Mouse (Mus musculus) embryo, embryonic 10.5 days (tissue): ENCODE measurements around the gene Tpp2.
A peak's percentile ranks its signal among the peaks of the same experiment; 100 is the strongest.
"Not testable (repeated sequence)": the region's sequence is repeated elsewhere in the genome, so short reads cannot be mapped to it uniquely, and the experiment has no call there.

Experiments
- DNase-seq: peaks from one replicate; pipeline ENCODE4 v3.0.0-alpha.2; 2015; ENCODE audit warnings: low spot score

The Tpp2 gene

DNA sequence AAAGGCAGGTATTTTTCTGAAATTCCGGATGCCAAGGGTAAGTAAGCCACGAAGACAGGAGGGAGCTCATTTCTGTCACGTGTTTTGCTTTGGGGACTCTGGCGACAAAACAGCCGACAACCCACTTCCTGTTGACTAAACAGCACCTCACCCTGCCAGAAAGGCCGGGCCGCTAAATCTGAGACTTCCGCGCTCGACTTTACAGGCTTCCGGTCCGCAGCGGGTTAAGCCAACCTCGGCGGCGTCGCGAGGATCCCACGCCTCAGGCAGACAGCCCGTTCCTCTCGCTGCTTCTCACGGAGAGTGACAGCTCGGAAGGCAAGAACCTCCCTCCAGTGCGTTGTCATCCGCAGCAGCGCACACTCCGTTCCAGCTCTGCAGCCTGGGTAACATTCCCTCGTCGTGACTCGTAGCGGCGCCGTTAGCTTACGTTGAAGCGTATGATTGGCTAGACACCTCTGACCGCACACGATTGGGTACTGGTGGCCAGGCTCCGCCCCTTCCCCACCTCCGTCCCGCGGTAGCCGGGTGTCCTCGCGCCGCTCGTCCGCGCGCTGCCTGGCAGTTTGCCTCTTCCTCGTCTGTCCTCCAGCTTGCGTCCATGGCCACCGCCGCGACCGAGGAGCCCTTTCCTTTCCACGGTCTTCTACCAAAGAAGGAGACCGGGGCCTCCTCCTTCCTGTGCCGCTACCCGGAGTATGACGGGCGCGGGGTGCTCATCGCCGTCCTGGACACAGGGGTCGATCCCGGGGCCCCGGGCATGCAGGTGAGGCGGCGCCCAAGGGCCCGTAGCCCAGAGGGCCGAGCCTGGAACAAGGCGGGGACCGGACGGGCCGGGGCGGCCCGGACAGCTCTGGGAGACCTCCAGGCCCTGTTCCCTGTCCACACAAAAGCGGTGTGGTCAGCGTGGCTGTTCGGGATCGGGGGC, at the start of gene Tpp2:
TSS of gene Tpp2 (plus strand) at position 160 of the 928 bp plus-strand sequence.
- peak; percentile 98 for DNase-seq

DNA sequence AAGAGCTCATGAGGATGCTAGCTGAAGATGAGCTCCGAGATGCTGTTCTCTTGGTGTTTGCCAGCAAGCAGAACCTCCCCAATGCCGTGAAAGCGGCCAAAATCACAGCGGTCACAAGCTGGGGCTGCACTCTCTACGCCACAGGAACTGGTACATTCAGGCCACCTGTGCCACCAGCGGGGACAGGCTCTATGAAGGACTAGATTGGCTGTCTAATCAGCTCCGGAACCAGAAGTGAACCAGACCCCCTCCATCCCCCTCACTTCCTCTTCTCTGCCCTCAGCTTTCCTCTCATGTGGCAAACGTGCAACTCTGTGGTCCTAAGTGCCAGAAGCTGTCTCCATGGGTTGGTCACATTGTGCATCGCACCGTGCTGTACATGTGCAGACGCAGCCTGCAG, 45.1 kb upstream of the Tpp2 start:
- not testable (repeated sequence) for DNase-seq

DNA sequence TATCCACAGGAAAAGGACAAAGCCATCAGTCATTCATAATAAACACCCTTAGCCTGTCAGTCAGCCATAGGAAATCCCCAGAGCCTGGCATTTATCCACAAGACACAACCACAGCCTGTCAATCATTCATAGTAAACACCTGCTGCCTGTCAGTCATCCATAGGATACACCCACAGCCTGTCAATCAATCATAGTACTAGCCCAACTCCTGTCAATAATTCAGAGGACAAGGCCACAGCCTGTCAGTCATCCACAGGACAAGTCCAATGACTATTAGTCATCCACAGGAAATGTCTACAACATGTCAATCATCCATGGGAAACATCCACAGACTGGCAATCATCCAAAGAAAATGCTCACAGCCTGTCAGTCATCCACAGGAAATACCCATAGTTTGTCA, 37.7 kb upstream of the Tpp2 start:
- DNase-seq = no peak

DNA sequence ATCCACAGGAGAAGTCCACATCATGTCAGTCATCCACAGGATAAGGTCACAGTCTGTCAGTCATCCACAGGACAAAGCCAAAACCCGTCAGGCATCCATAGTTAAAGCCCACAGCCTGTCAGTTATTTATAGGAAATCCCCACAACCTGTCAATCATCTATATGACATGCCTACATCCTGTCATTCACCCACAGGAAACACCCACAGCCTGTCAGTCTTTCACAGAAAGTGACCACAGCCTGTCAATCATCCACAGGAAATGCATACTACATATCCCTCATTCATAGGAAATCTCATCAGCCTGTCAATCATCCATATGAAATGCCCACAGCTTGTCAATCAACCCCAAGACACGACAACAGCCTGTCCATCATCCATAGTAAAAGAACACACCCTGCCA, 36.3 kb upstream of the Tpp2 start:
- DNase-seq = no peak

DNA sequence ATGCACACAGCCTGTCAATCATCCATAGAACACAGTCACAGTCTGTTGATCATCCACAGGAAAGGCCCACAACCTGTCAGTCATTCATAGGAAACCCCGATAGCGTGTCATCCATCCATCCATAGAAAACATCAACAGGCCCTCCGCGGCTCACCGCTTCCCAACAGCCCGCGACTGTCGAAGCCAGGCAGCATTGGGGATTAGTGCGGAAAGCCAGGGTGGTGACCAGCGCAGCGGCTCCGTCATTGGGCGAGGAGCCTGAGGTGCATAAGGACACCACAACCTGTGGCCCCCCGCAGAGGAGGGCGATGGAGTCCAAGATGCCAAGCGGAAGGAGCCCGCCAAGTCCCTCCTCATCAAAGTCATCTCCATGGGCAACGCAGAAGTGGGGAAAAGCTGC, 35.5 kb upstream of the Tpp2 start:
- no peak for DNase-seq

DNA sequence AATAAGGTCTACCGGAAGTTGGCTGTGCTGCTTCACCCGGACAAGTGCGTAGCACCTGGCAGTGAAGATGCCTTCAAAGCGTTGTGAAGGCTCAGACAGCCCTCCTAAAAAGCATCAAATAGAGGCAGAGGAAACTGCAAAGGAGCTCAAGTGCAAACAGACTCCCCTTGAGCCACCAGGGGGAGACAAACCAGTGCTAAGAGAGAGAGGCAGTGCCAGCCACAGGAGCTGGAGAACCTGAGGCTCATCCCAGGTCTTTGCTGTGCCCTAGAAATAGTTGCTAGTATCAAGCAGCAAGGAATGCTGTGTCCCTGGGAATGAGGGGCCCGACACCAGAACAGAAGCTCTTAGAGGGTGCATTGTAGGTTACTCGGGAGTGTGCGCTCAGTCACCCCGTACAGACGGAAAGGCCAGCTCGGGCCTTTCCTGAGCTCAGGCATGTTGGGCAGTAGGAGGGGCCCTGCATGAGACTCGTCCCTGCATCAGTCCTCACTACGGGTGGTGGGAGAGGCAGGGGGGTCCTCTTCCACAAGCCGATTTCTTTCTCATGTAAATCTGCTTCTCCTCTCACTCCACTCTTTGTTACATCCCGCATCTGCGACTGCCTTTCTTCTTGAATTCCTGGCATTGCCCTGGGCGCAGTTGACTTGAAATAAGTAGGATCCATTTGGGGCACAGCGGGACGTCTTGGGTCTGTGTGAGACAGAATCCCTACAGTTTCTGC, 34.3 kb upstream of the Tpp2 start:
- DNase-seq = peak; percentile 92

DNA sequence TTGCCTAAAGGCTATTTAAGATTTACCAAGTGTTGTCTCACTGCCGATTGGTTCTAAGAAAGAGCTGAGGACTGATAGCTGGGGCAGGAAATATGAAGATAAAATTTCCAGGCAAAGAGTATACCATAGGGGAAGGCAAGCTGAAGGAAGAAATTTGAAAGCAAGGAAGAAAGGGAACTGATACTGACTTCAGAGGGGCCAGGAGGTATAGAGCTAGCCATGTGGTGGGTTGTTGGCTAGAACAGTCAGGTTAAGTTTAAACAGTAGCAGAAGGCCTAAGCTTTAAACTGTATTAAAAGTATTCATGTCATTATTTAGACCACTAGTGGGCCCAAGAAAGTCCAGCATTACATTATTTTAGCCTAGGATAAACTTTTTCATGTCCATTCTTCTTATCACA, 31.0 kb upstream of the Tpp2 start:
- no peak for DNase-seq

DNA sequence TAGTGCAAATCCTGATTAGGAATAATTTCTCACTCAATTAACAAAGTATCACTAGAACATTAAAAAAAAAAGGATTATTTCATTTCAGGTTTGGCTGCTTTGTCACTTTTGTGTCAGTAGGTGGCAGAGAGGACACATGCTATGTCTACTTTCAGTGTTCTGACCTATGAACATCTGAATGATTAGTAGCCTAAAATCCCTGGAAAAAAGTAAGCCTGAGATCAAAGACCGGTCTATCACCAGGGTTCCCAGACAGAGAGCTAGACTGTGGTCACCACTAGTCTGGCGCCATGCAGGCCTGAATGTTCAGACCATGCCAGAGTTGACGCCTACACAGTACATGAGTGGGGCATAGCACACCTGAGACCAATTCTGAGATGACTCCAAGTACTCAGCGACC, 30.6 kb upstream of the Tpp2 start:
- peak; percentile 32 for DNase-seq

DNA sequence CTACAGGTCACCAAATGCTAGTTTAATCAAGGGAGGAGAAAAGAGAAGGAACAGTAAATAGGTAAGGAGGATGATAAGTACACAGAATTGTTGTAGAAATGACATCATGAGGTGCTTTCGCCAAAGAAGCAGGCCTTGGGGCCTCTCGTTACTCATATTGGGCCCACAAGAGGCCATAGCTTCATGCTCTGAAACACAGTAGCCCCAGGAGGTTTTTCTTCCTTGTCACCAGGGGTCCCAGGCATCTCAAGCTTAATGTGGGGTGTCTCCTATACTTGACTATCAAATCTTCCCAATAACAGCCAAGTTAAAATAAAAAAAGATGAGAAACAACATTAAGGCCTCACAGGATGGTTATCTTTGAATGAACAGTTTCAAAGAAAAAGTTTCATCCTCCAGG, 18.0 kb upstream of the Tpp2 start:
- DNase-seq = no peak

DNA sequence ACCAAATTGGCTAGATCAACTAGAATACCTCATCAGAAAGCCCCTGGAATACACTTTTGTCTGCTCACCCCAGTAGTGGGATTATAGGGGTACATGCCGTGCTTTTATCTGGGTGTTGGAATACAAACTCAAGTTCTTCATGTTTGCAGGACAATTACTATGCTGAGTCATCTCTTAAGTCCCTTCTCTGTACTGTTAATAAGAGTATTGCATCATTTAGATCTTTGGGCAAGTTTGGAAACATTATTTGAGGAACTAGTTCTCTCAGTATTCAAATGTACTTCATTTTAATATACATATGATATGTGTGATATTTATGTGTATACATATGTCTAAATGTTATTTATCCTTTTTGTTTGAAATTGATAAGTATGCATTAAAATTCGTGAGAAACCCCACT, 16.6 kb upstream of the Tpp2 start:
- no peak for DNase-seq

DNA sequence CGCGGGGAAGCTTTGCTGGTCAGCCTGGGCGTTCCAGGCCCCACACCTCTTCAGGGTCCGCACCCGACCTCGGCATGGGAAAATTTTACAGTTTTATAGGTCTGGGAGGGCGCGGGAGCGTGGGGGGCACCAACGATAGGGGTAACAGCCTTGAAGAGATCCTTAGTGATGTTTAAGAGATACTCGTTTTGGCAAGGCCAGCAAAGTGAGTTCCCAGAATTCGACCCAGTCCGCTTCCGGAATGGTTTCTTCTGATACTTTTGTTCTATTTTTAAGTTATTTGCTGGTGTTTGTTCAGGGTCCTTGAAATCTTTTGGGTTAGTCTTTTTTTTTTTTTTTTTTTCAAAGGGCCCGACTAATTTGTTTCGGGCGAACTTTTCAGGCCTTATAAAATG, 966 bp downstream of the Tpp2 start:
- peak; percentile 40 for DNase-seq

DNA sequence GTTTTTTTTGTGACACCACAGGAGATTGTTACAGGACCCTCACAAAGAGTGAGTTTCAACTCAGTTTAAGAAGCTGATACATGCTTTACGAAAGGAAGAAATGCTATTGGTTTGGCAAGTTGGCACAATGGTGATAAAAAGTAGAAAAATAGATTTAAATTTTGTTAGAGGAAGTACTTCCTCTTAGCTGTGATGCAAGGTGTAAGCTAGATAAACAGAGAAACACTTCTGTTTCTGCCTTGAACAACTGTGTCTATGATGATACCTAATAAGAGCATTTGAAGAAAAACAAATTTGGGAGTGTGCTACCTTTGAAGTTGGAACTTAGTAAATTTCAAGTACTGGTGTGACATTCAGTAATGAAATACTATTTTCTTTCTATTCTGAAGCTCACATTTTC, 5.9 kb downstream of the Tpp2 start:
- DNase-seq = no peak

DNA sequence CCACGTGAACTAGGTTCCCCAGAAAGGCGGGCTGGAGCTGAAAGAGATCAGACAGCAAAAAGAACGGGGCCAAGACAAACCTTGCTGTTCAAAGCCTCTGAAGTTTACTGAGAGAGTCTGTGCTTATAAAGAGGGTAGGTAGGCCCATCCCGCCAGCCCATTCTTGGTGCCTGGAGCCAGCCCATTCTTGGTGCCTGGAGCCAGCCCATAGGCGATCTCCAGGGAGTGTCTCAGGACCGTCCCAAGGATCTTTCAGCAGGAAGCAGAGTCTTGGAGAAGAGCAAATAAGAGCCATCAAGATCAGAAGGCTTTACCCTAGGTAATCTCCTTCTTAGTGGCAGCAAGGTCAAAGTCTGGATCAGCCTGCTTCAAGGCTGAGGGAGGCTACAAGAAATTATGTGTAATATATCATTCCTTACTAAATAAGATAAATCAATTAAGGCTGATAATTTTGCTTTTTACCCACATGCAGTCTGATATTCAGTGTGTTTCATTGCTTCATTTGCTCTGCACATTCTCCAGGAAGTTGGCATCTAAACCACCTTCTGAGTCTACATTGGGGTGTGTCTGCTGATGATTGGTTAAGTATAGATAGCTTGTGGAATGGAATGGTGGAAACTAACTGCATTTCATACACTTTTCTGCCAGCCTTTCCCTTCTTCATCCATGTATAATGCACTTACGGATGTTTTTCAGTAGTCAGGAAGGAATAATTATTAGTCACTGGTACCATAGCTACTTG, 8.2 kb downstream of the Tpp2 start:
- no peak for DNase-seq

DNA sequence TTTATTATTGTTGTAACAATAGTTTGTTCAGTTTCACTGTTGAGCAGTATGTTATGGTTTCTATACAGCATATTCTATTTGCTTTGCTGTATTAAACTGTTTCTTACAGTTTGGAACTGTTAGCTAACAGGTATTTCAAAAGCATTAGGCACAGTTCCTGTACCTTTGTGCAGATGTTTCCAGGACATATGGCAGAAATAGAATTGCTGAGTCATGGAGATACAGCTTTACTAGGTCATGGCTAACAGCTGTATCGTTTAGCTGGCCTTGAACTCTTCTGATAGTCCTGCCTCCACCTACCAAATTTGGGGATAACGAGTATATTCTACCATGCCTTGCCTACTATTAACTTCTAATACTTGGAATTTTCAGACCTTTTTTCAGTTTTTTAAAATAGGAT, 9.4 kb downstream of the Tpp2 start:
- no peak for DNase-seq

DNA sequence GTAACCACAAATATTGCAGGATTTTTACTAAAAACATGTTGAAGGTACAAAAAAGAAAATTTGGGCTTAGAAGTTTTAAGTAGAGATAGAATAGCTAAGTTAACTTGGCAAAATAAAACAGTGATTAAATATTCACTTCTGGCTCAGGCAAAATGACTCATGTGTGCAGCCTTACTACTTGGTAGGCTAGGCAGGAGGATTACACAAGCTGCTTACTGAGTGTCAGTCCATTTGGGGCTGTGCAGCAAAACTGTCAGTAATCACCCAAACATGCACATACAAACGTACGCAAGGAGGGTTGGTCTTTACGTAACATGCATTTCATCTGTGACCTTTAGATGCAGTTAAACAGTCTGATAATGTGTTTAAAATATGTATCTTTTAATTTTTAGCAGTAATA, 20.2 kb downstream of the Tpp2 start:
- DNase-seq = no peak

DNA sequence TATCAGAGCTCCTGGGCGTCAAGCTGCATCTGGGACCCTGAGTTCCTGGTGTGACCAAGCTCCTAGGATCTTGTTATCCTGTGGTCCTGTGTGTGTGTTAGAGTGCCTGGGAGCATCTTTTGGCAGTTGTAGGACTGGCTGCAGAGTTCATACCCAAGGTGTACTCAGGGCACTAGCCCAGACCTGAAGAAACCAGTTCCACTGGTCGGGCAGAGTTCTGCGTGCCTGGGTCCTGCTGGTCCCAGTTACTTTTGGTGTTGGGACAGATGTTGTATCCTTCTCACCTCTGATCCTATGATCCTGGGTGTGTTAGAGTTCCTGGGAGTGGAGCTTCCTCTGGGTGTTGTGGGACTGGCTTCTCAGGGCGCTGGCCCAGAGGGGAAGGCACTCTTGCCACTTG, 30.9 kb downstream of the Tpp2 start:
- DNase-seq = no peak

DNA sequence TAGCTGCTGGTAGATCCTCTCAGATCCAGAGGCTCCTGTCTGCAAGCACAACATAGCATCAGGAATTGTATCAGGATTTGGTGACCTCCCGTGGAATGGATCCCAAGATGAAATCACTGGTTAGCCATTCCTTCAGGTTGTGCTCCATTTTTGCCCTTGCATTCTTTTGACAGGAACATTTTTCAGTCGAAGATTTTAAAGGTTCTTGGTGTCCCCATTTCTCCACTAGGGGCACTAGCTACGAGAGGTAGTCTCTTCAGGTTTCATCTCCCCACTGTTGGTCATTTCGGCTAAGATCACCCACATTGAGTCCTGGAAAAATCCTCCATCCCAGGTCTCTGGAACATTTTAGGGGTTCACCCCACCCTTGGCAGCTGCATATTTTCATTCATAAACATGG, 33.3 kb downstream of the Tpp2 start:
- peak; percentile 15 for DNase-seq

DNA sequence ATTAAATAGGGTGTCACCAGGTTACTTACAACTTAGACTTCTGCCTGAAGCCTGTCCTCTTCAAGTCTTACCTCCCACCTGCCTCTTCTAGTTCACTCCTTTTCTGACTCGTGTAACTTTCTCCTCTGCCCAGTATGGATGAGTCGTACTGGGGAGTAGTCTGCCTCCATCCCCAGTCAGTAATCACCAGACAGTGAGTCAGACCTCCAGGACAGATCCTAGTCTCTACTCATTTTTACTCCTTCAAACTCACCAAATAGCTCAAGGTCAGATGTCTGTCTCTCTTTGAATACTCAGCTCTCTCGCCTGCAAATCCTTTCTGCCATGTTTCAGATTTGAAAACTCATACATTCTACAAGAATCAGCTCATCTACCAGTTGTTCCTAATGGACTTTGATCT, 35.9 kb downstream of the Tpp2 start:
- no peak for DNase-seq

DNA sequence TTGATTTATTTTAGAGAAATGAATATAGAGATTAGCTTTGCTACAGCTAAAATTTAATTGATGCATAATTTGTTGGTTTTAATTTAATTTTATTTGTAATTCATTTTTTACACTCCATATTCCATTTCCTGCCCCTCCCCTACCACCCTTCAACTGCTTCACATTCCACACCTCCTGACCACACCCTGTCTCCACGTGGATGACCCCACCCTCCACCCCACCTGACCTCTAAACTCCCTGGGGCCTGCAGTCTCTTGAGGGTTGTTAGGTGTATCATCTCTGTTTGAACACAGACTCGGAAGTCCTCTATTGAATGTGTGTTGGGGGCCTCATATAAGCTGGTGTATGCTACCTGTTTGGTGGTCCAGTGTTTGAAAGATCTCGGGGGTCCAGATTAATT, 37.6 kb downstream of the Tpp2 start:
- no peak for DNase-seq

DNA sequence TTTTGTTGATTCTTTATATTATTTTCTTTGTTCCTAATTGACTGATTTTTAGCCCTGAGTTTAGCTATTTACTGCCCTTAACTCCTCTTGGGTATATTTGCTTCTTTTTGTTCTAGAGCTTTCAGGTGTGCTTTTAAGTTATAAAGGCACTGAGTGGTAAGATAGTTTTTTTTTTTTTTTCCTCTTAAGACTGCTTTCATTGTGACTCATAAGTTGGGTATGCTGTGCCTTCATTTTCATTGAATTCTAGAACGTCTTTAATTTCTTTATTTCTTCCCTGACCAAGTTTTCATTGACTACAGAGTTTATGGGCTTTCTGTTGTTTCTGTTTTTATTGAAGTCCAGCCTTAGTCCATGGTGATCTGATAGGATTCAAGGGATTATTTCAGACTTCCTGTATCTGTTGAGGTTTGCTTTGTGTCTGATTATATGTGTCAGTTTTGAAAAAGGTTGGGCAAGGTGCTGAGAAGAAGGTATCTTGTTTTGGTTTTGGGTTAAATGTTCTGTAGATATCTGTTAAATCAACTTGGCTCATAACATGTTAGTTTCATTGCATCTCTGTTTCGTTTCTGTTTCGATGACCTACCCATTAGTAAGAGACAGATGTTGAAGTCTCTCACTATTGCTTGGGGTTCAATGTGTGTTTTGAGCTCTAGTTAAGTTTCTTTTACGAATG, 63.6 kb downstream of the Tpp2 start:
- no peak for DNase-seq

DNA sequence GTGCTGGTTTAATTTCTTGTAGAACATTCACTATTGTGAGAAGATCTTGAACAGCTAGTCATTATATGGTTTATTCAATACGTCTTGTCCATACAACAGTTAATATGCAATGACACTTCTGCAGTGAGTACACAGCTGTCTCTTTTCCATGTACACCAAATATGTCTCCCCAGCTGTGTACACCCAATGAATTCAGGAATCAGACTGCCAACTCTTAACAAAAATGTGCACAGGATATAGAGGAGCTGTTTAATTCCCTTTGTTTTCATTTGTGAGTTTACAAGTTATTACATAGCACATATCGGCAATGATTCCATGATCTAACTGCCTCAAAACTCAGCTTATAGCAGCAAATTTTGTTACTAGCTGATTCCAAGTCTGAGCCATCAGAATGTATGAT, 71.1 kb downstream of the Tpp2 start:
- DNase-seq = no peak

DNA sequence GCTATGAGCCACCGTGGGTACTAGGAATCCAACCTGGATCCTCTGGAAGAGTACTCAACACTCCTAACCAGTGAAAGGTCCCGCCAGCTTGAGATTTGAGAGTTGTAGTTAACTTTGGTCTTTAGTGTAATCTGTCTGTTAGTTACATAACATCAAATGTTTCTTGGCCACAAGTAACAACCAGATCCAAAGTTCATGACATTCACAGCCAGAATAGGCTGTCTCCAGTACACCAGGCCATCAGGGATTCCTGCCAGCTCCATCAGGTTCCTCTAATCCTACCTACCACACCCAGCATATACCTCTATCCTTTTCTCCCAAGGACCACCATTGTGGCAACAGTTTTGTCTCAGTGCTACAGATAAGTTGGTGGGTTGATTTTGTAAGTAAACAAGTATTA, 82.1 kb downstream of the Tpp2 start:
- DNase-seq = no peak
